ENCODE assay signal across 8 mouse cellular contexts in the genomic region with DNA sequence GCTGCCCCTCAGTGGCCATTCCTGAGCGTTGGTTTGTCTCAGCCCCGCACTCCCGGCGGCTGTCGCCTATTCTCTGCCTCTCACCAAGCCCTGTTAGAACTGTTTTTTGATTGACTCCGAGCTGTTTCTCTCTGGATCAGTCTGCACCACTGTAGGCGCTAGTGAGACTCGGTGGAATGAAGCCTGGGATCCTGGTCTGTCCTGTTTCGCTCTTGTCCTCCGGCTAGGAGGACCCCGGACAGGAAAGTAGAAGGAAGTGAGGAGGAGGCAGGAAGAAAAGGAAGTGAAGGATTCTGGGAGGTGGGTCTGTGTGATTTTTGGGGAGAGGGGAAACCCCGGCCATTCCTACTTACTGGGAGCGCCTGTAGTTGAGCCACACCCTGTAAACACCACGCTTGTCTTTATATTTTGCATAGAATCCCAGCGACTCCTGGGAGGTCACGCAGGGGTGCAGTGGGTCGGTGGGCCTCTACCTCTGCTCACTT. TPM values are rescaled to one million over a fixed set of nuclear protein-coding genes. Genes with fewer than 3 reads are reported as not detected.
DNase-seq lines count a peak whose midpoint lies in the region; ATAC-seq lines count a peak whose summit lies in the region.

No protein-coding gene starts in this region.

- DNase-seq in adrenal gland, adult (ENCODE audit: inconsistent age in 2 of 2, low spot score in 1 of 2), result peak; percentile 61 to 90
- no peak for DNase-seq in adrenal gland, adult 8-10 months
- peak; percentile 74 for DNase-seq in Muller cell, postnatal 12 days (ENCODE audit: inconsistent ontology term)
- peak; percentile 79 for DNase-seq in embryo, embryonic 9.5 days (ENCODE audit: extremely low spot score)
- DNase-seq in heart, postnatal 10 days, result peak; percentile 76 to 80
- peak; percentile 64 to 77 for DNase-seq in kidney, postnatal 4 days
- DNase-seq in thymus, postnatal 10 days (ENCODE audit: low spot score in 2 of 2), result peak; percentile 21 to 42

- peak; percentile 34 for ATAC-seq in megakaryocyte-erythroid progenitor cell, adult 5-6 weeks (replicated peaks; ENCODE audit: low FRiP score, low TSS enrichment, poor library complexity, severe bottlenecking)

- intact Hi-C loops in heart, postnatal 10 days (cut with DNase I), result loop anchor here (10.0 kb wide), 1 partner anchor 53 kb away; no protein-coding TSS in a partner anchor

RNA-seq across cellular contexts. Expression of gene Pheta1, which starts 0.7 kb away (rescaled TPM):
- 1 to 10 TPM; 6.3 to 9.5 (median 7.5) TPM for total RNA-seq in adrenal gland, adult 8-10 months (2022)
- total RNA-seq in heart, postnatal 10 days (2021), result 10 to 100 TPM; 13.3 to 15.2 TPM
- 2.9 and 4.2 TPM in 2 replicates for total RNA-seq in megakaryocyte-erythroid progenitor cell, adult 5-6 weeks (2014; fragmentation: Nextera tagmentation)
- total RNA-seq in megakaryocyte-erythroid progenitor cell, adult 5-6 weeks (2017), result 0.42 and 2.6 TPM in 2 replicates

RNA-seq across cellular contexts. Expression of gene Sh2b3, which starts 10.6 kb away (rescaled TPM):
- 10 to 100 TPM; 34.5 to 37.3 (median 36.0) TPM for total RNA-seq in adrenal gland, adult 8-10 months (2022)
- 10 to 100 TPM; 38.2 to 38.7 TPM for total RNA-seq in heart, postnatal 10 days (2021)
- 11.2 and 13.3 TPM in 2 replicates for total RNA-seq in megakaryocyte-erythroid progenitor cell, adult 5-6 weeks (2014; fragmentation: Nextera tagmentation)
- 5.1 and 5.3 TPM in 2 replicates for total RNA-seq in megakaryocyte-erythroid progenitor cell, adult 5-6 weeks (2017)
